Mouse (Mus musculus) macrophage (primary cell): Measurements from ENCODE around the gene Dolpp1. TPM values are rescaled to one million over a fixed set of nuclear protein-coding genes. Genes with fewer than 3 reads are reported as not detected.

Source experiments
- H3K27ac ChIP-seq: fragments of 350-480 bp; formaldehyde crosslinking; 2 replicates; pipeline ENCODE4 v1.9.0; 2021
- H3K36me3 ChIP-seq: fragments of 350-480 bp; formaldehyde crosslinking; 2 replicates; pipeline ENCODE4 v1.9.0; 2021; ENCODE audit errors: inconsistent target
- H3K4me3 ChIP-seq: fragments of 350-480 bp; formaldehyde crosslinking; 2 replicates; pipeline ENCODE4 v1.9.0; 2021; ENCODE audit errors: inconsistent target
- H3K79me2 ChIP-seq: fragments of 350-480 bp; formaldehyde crosslinking; 2 replicates; pipeline ENCODE4 v1.9.0; 2021; ENCODE audit errors: inconsistent target
- WGBS: methylation state at CpG from one replicate; pipeline ENCODE4 v1.1.7; 2026; ENCODE audit warnings: inconsistent platforms; ENCODE audit not compliant: missing documents; 5-methylcytosine and 5-hydroxymethylcytosine counted together
- polyA plus RNA-seq: library from polyadenylated mRNA; stranded (reverse); fragments of 250-400 nt; gene quantifications from 3 replicates; pipeline ENCODE4 v1.2.4, GENCODE M21; 2018; ENCODE audit warnings: inconsistent platforms

Gene Dolpp1
- polyA plus RNA-seq, 1 experiment from 2014 or later, result 18.7 TPM

DNA sequence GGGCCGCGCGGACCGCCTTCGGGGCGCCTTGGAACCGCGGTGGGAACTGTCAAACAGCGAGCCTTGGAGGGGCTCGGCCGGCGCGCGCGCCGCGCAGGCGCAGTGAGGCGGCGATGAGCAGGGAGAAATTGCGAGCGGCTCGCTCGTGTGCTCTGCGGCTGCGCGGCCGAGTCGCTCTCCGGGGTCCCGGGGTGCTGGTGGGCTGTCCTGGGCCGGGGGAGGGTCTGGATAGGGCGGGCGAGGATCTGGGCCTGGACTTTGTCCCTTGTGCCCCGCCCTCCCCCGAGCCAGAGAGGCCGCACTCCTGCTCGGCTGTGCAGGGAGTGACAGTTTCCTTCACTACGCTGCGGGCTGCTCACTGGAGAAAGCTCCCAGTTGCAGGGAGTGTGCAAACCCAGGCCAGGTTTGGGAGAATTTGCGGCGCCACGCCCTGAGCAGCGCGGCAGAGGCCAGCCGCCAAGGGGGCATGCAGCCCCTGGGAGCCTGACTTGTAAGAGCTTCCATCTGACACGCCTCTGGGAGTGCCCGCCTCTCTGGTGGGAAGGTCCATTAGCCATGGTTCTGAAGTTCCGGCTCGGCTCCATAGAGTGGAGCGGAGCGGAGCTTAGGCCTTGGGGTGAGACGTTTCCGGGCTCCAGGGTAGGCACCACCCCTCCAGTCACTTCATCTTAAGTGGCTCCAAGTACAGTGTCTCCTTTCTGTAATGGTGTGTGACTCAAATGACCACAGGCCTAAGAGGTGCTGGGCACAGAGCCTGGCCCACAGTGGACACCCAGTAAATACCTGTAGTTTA lies 719 bp downstream of the Dolpp1 start:
- WGBS, result 1% methylated on average over 36 of the region's 54 CpGs

DNA sequence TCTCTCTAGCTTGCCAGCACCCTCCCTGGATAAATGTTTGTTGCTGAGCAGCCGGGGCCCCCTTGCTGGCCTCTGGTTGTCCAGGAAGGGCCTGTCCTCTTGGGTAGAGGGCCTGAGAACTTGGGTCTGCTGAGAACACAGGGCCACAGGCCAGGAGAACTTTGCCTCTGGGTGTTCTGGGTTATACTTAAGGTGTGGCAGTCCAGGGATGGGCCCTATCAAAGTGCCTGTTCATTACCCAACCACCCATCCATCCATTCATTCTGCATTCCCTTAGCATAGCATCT lies 1.3 kb downstream of the Dolpp1 start:
- Histone ChIP-seq H3K79me2 (peaks cover 32% of the 10 kb centered on the region), H3K36me3 (peaks cover 19% of the 10 kb centered on the region; the same call in 1 of the 2 replicates), H3K4me3 (peak overlapping the region; percentile 55), H3K27ac (peak overlapping the region; percentile 71)
- 80% methylated on average over 1 of the region's 1 CpGs for WGBS

More for the DNA sequence above, 719 bp downstream of the Dolpp1 start:
- Histone ChIP-seq H3K36me3 (peaks cover 14% of the 10 kb centered on the region; the same call in 1 of the 2 replicates), H3K4me3 (peak overlapping the region; percentile 55), H3K79me2 (peaks cover 32% of the 10 kb centered on the region), H3K27ac (peak overlapping the region; percentile 71)

DNA sequence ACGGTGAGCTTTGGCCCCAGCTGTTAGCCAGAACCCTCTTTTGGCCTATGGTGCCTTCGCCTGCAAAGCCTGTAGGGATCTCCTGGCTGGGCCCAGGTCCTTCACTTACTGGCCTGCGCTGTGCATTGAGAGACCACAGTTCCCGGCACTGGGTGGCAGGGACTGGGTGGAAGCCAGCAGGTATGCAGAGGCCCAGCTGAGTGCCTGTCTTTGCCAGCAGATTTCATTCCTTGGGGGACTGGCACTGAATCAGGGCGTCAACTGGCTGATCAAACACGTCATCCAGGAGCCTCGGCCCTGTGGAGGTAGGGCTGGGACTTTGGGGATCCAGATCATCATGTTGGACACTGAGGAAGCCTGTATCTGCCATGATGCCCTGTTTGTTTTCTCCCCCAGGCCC lies 3.7 kb downstream of the Dolpp1 start:
- peaks cover 43% of the 10 kb centered on the region; the same call in 1 of the 2 replicates for H3K36me3 ChIP-seq
- H3K79me2 ChIP-seq, result peaks cover 32% of the 10 kb centered on the region
- WGBS, result 91% methylated on average over 7 of the region's 7 CpGs
- H3K4me3 ChIP-seq, result no peak overlapping the region
- H3K27ac ChIP-seq, result peak overlapping the region; percentile 19; the same call in 1 of the 2 replicates

DNA sequence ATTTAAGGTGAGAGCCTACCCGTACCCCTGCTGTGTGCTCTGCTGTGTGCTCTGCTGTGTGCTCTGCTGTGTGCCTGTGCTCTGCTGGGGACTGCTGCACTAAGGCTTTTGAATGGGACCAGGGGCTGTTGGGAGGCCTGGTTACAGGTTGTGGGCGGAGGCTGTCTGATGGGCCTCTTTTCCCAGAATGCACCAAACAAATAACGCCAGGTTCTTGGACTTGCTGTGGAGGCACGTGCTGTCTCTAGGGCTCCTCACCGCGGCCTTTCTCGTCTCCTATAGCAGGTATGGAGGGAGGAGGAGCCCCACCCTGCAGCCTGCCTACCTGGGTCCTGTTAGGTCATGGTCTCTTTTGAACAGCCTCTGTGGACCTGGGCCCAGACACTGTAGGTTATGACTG lies 4.2 kb downstream of the Dolpp1 start:
- no peak overlapping the region for H3K27ac ChIP-seq
- no peak overlapping the region for H3K4me3 ChIP-seq
- 94% methylated on average over 7 of the region's 7 CpGs for WGBS
- H3K79me2 ChIP-seq, result peaks cover 32% of the 10 kb centered on the region
- peaks cover 45% of the 10 kb centered on the region; the same call in 1 of the 2 replicates for H3K36me3 ChIP-seq

DNA sequence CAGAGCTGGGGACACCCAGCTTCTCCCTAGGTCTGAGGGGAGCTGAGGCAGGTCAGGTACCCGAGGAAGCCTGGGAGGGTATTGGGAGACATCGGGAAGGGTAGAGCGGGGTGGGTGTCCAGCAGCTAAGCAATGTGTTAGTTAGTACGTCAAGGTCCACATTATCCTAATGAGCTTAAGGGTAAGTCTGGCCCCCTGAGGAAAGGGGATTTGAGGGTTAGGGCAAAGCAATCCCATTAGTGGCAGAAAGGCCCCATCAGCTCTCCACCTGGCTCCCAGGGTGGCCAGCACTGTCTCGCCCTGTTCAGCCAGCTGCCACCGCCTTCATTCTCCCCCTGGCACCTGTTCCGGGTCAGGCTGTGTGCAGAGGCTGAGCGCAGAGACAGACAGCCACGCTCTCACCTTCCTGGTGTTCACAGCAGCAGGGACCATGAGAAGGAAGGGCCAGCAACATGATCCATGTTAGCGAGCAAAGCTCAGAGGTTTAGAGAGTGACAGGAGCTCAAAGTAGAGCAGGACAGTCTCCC lies 6.0 kb downstream of the Dolpp1 start:
- no peak overlapping the region for H3K27ac ChIP-seq
- WGBS, result 99% methylated on average over 10 of the region's 10 CpGs
- peaks cover 32% of the 10 kb centered on the region for H3K79me2 ChIP-seq
- H3K36me3 ChIP-seq, result peaks cover 57% of the 10 kb centered on the region
- no peak overlapping the region for H3K4me3 ChIP-seq

DNA sequence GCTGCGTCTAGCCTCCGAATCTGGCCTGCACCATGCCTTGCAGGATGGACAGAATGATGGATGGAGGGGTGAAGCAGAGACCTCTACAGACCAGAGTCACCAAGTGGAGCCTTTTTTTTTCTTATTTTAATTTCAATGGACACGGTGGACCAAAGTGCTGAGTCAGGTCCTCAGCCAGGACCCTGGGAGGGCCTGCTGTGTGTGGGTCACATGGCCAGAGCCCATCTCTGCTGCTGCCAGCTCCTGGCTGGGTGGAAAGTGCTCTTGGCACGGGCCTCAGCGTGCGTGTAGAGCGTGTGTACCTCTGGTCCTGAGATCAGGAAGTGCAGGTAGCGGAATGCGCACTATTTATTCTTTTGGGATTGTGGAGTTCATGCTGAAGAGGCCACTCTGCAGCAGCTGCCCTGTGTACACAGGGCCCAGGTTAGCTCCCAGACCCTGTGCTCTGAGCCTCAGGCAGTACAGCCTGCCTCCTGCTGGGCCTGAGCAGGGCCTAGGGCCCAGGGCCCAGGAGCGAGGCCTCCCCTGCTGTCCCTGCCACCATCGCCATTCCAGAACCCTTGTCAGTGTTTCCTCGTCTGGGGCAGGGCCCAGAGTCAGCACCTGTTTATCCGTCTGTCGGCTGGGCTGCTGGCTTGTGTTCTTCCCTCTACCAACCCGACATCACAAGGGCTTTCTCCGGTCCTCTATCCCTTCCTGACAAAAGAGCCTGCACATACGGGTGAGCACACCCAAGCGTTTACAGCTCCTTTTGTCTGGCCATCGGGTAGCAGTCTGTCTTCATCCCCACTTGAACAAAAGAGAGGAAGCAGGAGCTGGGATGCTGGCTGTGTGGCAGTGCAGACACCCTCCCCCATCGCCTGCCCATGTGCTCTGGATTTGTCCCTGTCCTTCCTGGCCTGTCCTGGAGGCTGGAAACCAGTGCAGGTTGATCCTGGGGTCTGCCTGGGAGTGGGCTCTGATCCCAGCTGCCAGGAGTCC lies 7.4 kb downstream of the Dolpp1 start:
- Histone ChIP-seq H3K4me3 (no peak overlapping the region), H3K27ac (no peak overlapping the region), H3K36me3 (peaks cover 69% of the 10 kb centered on the region), H3K79me2 (peaks cover 17% of the 10 kb centered on the region)
- WGBS, result 91% methylated on average over 20 of the region's 20 CpGs

DNA sequence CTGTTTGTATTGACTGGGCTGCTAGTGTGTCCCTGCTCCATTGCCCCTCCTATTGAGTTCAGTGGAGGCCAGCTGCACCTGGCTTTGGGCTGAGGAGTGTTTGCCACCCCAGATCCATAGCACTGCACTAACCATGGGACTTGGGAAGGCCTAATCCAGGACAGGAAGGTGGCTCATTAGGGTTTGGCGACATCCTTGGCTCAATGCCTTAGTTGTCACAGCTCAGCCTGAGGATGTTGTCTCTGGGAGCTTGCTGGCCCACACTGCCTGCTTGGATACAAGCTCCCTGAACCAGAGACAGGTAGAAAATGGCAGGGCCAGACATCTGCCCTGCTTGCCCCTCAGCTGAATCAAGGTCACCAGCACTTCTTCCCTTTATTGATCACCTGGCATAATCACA lies 9.5 kb downstream of the Dolpp1 start:
- Histone ChIP-seq H3K27ac (no peak overlapping the region), H3K79me2 (no peaks in the 10 kb centered on the region), H3K36me3 (peaks cover 78% of the 10 kb centered on the region), H3K4me3 (no peak overlapping the region)
- WGBS, result 100% methylated on average over 1 of the region's 1 CpGs

DNA sequence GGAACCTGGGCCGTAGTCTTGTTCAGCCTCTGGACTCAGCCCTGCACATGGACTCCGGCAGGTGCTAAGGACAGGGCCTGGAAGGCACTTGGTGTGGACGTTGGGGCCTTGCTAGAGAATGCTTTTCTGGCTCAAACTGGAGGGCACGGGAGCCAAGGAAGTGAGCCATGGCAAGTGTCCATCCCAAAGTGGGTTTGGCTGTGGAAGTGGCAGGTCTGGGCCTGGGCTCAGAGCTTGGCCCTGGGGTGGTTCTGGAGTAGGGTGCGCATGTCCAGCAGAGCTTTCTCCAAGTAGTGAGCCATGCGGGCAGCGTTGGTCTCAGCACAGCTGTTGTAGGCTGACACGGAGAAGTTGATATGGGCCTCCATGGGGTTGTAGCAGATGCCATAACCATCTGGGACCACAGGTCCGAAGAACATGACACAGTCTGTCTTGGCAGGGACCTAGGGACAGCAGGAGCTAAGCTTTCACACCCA lies 10.3 kb downstream of the Dolpp1 start:
- Histone ChIP-seq H3K36me3 (peaks cover 70% of the 10 kb centered on the region), H3K27ac (no peak overlapping the region), H3K4me3 (no peak overlapping the region), H3K79me2 (no peaks in the 10 kb centered on the region)
- WGBS, result 92% methylated on average over 8 of the region's 9 CpGs

DNA sequence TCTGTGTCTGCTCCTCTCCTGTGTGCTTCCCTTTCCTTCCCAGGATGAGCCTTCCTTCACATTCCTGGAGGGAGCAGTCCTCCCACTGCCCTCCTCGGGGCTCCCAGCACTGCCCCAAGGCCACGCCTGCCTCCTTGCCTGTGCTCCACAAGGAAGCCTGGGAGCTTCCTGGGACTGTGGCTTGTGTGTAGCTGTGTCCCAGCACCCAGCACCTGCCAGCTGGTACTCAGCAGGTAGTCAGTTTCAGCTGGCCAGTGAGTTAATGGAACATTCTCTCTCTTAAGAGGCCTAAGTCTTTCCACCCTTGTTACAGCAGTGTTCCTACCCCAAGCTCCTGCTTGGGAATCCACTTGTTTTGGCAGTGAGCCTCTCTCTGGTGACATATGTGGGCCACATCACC lies 10.8 kb downstream of the Dolpp1 start:
- peaks cover 65% of the 10 kb centered on the region for H3K36me3 ChIP-seq
- no peaks in the 10 kb centered on the region for H3K79me2 ChIP-seq
- H3K27ac ChIP-seq, result no peak overlapping the region
- 100% methylated on average over 2 of the region's 2 CpGs for WGBS
- H3K4me3 ChIP-seq, result no peak overlapping the region

DNA sequence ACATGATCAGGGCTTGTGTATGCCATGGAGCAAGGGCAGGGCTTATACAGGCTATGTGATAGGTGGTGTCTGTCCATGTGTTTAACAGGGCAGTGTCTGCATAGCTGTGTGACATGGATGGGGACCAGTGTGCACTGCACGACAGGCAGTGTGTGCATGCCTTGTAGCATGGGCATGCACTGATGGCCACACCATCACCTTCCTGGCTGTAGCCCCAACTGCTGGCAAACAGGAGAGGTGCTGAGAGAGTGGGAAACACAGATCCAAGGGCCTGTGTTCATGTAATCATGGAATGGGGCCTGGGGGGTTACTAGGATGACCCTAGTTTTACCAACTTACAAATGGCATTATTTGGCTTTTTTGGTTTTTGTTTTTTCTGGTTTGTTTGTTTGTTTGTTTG lies 11.8 kb downstream of the Dolpp1 start:
- no peaks in the 10 kb centered on the region for H3K79me2 ChIP-seq
- WGBS, result 100% methylated on average over 1 of the region's 1 CpGs
- peaks cover 55% of the 10 kb centered on the region for H3K36me3 ChIP-seq
- H3K4me3 ChIP-seq, result no peak overlapping the region
- H3K27ac ChIP-seq, result no peak overlapping the region

DNA sequence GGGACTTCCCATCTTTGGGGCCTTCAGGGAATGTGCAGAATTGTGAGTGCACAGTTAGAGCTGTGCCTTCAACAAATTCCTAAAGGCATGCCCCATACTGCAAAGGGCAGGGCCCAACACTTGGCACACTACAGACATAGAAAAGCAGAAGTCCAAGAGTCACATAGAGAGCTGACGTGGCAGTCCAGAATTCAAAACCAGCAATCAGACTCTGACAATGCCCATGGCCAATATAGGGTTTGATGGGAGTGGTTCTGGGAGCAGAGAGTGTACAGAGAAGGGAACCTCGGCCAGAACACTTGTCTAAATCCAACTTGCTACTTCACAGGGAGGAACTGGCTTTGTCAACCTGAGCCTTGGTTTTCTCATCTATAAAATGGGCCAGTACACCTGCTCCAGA lies 15.2 kb downstream of the Dolpp1 start:
- Histone ChIP-seq H3K36me3 (peaks cover 49% of the 10 kb centered on the region), H3K4me3 (no peak overlapping the region), H3K79me2 (no peaks in the 10 kb centered on the region), H3K27ac (peak overlapping the region; percentile 87)
- WGBS, result 15% methylated on average over 2 of the region's 2 CpGs

DNA sequence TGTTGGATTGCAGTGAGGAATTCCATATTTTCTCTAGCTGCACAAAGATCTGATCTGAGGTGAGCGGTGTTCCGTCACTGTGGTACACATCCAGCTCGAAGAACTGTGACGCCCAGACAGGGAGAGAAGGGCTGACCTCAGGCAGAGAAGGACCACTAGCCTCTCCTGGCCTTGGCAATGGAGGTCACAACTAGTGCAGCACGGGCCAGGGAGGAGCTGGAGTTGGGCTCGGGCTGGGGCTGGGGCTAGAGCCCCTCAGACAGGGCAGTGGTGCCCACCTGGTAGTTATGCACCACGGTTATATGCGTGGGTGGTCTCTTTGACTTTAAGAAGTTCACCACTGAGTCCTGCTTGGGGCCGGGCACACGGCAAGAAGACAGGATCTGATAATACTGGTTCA lies 15.7 kb downstream of the Dolpp1 start:
- Histone ChIP-seq H3K27ac (peak overlapping the region; percentile 87), H3K79me2 (peaks cover 2% of the 10 kb centered on the region; the same call in 1 of the 2 replicates), H3K4me3 (no peak overlapping the region), H3K36me3 (peaks cover 44% of the 10 kb centered on the region)
- WGBS, result 98% methylated on average over 10 of the region's 10 CpGs

DNA sequence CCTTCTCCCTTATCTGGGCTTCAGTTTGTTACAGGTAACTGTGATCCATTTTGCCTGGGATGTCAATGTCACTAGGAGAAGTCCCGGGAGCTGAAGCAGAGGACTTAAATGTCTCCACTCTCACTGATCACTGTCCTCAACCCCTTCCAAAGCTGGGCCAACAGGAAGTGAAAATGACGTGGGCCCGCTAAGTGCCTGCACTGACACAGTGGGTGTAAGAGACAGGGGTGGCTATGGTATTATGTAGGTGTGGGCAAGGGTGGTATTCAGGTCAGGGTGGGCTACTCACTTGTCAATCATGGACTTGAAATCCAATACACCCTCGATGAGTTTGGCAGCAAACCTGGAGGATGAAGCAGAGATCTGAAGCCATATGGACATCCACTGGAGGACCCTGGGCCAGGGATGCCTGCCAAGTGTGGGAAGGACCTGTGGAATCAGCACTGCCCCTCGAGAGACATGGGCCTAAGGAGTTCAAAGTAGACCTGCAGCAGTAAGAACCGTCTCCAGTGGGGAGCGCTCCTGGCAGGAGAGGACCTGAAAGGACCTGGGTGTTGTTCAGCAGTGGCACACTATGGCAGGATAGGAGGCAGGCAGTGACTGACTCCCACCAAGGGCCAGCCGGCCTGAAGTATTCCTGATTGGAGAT lies 16.5 kb downstream of the Dolpp1 start:
- no peak overlapping the region for H3K4me3 ChIP-seq
- peaks cover 36% of the 10 kb centered on the region for H3K36me3 ChIP-seq
- 71% methylated on average over 8 of the region's 8 CpGs for WGBS

More for the DNA sequence above, 16.5 kb downstream of the Dolpp1 start:
- H3K27ac ChIP-seq, result peak overlapping the region; percentile 87
- peaks cover 10% of the 10 kb centered on the region; the same call in 1 of the 2 replicates for H3K79me2 ChIP-seq
